Mouse (Mus musculus): Measurements from ENCODE around the gene Tdrd3. TPM values are rescaled to one million over a fixed set of nuclear protein-coding genes. Genes with fewer than 3 reads are reported as not detected.

The Tdrd3 gene
- polyA plus RNA-seq (2016; fragmentation: Nextera tagmentation; extraction: Ambion mirVana) = 41.5 and 46.5 TPM in 2 replicates

DNA sequence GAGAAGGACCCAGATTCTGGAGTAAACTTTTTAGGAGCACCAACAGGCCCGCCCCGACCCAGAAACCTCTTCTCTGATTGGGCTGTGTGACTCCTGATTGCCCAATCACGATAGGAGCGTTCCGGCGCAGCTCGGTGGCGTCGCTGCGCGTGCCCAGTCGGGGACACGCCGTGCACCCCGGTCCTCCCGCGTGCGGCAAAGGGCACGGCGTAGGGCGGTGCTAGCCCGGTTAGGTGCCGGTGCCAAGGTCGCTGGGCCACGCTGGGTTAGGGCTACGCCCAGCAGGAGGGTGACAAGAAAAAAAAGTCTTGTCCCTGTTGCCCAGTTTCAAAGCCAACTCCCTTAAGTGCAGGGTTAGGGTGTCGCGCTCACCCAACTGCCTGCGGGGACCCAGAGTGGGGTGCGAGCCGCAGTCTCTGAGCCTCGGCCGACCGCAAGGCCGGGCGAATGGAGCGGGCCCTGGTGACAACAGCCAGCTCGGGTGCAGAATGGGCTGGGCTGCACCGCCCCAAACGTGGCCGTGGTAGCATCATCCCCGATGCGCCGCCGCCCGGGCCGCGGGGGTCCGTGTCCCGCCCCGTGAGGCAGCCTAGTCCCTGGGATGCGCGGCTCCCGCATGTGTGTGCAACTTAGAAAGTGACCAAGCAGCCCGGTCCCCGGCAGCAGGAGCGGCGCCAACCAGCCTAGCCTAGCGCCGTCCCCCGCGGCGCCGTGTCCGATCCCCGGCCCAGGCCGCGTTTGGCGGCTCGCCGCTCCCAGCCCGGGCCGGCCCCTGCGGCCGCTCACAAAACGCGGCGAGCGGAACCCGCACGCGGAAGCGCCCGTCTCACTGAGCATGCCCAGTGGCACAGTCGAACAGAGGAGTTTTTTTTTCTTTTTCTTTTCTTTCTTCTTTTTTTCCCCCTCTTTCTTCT is at the start of gene Tdrd3:
Gene Tdrd3, plus strand, starts transcription at position 832 of the 914 bp plus-strand sequence.
- no peaks in the 10 kb centered on the region for H3K36me3 ChIP-seq
- peak within 1 kb of the TSS; percentile 73 for H3K4me2 ChIP-seq
- ATAC-seq (ENCODE audit: insufficient number of reproducible peaks, insufficient read depth, low FRiP score, low TSS enrichment, low read depth) = peak; percentile 96
- peak within 1 kb of the TSS; percentile 100 for H3K27ac ChIP-seq
- peaks cover 17% of the 10 kb centered on the region for H3K4me1 ChIP-seq (replicated peaks)
- peak within 1 kb of the TSS; percentile 80 for H3K4me3 ChIP-seq (replicated peaks)
- H3K27me3 ChIP-seq = no peaks in the 10 kb centered on the region
- no peaks in the 10 kb centered on the region for H3K9me3 ChIP-seq
- peak within 1 kb of the TSS; percentile 97 for H3K9ac ChIP-seq (replicated peaks)
- under 1% methylated on average over 76 of the region's 85 CpGs for WGBS

DNA sequence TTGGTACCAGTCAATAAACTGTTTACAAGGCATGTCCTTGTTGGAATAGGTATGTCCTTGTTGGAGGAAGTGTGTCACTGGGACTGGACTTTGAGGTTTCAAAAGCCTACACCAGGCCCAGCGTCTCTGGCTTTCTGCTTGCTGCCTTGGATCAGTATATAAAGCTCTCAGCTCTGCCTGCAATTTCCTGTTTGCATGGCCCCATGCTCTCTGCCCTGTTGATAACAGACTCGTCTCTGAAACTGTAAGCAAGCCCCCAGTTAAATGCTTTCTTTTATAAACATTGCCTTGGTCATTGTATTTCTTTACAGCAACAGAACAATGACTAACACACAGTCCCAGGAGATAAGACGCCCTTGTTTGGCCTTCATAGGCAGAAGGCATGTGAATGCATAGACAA is 49.3 kb upstream of the Tdrd3 start:
- 61% methylated on average over 3 of the region's 3 CpGs for WGBS
- ATAC-seq (ENCODE audit: insufficient number of reproducible peaks, insufficient read depth, low FRiP score, low TSS enrichment, low read depth) = no peak
- no peaks in the 10 kb centered on the region for H3K27me3 ChIP-seq
- no peak overlapping the region for H3K27ac ChIP-seq
- H3K36me3 ChIP-seq = no peaks in the 10 kb centered on the region
- H3K4me3 ChIP-seq (replicated peaks) = no peak overlapping the region
- no peak overlapping the region for H3K9ac ChIP-seq (replicated peaks)
- H3K4me1 ChIP-seq (replicated peaks) = no peaks in the 10 kb centered on the region
- no peaks in the 10 kb centered on the region for H3K9me3 ChIP-seq
- H3K4me2 ChIP-seq = no peak overlapping the region

DNA sequence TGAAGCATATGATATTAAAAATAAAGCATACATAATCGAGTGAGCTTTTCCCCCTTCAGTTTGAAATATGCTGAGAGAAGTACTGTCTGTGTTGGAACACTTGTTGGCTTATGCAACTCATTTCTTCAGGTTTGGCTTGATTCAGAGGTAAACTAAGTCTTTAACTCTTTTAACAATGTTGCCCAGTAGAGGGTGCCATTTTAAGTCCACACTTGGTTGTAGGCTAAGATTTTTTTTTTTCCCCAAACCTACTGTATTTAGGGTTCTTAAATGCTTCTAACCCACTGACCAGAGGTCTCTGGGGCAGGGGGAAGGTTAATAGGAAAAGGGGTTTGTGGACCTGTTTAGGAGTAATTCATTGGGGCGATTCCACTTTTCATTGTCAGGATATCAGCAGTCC is 33.4 kb upstream of the Tdrd3 start:
- no peak for ATAC-seq (ENCODE audit: insufficient number of reproducible peaks, insufficient read depth, low FRiP score, low TSS enrichment, low read depth)
- Histone ChIP-seq H3K4me3 (replicated peaks) (no peak overlapping the region), H3K4me2 (no peak overlapping the region), H3K36me3 (no peaks in the 10 kb centered on the region), H3K27ac (no peak overlapping the region), H3K27me3 (no peaks in the 10 kb centered on the region), H3K9ac (replicated peaks) (no peak overlapping the region), H3K4me1 (replicated peaks) (no peaks in the 10 kb centered on the region), H3K9me3 (no peaks in the 10 kb centered on the region)
- 74% methylated on average over 2 of the region's 2 CpGs for WGBS

DNA sequence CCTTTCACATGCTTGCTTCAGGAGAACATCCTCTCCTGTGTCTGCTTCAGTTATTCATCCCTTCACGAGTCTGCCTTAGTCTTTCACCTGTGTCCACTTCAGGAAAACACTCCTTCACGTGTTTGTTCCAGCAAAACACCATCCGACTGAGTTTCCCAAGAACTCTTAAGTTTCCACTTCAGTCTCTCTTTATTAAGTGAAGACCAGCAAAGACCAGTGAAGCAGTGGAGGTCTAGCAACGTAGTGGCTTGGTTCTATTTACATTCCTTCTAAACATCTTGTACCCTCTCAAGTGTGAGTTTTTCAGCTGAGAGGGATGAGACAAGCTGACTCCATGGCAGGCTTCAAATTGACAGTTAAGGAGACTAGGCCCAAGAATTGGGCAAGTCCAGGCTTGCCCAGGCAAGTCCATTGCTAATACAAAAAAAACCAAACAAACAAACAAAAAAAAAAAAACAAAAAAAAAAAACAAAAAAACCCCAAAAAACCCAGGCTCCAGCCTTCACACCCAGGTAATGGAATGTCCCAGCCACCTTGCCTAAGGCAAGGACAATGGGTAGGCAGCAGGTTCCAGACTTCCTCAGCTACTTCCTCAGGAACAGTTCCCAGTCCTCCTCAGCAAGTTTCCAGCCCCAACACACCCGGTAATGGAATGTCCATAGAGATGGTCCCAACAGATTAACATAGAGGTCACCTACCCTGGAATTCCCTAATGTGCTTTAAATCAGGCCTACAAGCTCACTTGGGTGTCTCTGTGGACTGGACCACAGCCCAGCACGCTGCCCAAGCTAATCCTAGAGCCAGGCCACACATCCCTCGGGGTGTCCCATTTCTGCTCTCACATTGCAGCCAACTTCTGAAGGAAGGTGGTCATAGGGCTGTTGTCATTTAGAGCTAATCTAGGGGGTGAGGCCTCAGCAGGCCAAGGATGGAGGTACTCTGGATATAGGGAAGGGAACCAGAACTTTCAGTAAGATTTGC is 31.9 kb upstream of the Tdrd3 start:
- Histone ChIP-seq H3K9ac (replicated peaks) (no peak overlapping the region), H3K4me1 (replicated peaks) (no peaks in the 10 kb centered on the region), H3K4me3 (replicated peaks) (no peak overlapping the region), H3K36me3 (no peaks in the 10 kb centered on the region), H3K9me3 (no peaks in the 10 kb centered on the region), H3K4me2 (no peak overlapping the region), H3K27me3 (no peaks in the 10 kb centered on the region), H3K27ac (no peak overlapping the region)
- ATAC-seq (ENCODE audit: insufficient number of reproducible peaks, insufficient read depth, low FRiP score, low TSS enrichment, low read depth) = no peak
- WGBS = 85% methylated on average over 7 of the region's 7 CpGs

DNA sequence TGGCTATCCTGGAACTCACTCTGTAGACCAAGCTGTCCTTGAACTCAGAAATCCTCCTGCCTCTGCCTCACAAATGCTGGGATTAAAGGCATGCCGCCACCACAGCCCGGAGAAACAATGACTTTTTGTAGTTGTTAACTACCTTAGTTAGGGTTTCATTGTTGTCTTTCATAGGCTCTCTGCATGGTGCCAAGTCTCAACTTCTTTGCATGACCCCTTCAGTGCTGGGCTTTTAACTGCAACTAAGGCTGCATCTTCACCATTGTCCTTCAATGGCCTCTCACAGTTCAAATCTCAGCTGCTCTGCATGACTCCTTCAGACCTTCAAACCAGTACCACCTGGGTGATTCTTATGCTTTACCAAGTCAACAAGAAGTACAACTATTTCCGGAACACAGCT is 23.3 kb upstream of the Tdrd3 start:
- 82% methylated on average over 3 of the region's 3 CpGs for WGBS
- Histone ChIP-seq H3K4me1 (replicated peaks) (no peaks in the 10 kb centered on the region), H3K9ac (replicated peaks) (no peak overlapping the region), H3K36me3 (no peaks in the 10 kb centered on the region), H3K27ac (no peak overlapping the region), H3K4me3 (replicated peaks) (no peak overlapping the region), H3K9me3 (no peaks in the 10 kb centered on the region), H3K27me3 (no peaks in the 10 kb centered on the region), H3K4me2 (no peak overlapping the region)
- ATAC-seq (ENCODE audit: insufficient number of reproducible peaks, insufficient read depth, low FRiP score, low TSS enrichment, low read depth) = no peak

DNA sequence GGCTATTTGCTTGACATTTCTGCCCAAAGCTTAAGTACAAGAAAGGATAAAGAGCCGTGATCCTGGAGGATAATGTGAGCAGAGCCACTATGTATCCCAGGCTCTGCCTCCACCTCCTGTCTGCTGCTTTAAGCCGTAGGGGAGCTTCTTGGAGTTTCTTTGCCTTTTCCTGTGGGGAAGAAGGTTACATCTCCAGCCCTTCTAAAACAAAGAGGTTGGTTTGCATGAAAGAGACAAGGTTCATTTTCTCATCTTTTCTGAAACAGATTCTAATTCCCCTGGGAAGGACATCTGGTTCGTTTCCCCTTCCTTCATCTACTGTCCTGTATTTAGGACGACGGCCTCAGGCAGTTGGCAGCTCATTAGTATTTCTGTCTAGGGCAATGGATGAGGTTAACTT is 19.8 kb upstream of the Tdrd3 start:
- 37% methylated on average over 5 of the region's 5 CpGs for WGBS
- no peak overlapping the region for H3K9ac ChIP-seq (replicated peaks)
- no peaks in the 10 kb centered on the region for H3K27me3 ChIP-seq
- H3K4me2 ChIP-seq = no peak overlapping the region
- H3K4me1 ChIP-seq (replicated peaks) = no peaks in the 10 kb centered on the region
- ATAC-seq (ENCODE audit: insufficient number of reproducible peaks, insufficient read depth, low FRiP score, low TSS enrichment, low read depth) = no peak
- no peak overlapping the region for H3K27ac ChIP-seq
- no peaks in the 10 kb centered on the region for H3K9me3 ChIP-seq
- H3K36me3 ChIP-seq = no peaks in the 10 kb centered on the region
- no peak overlapping the region for H3K4me3 ChIP-seq (replicated peaks)

DNA sequence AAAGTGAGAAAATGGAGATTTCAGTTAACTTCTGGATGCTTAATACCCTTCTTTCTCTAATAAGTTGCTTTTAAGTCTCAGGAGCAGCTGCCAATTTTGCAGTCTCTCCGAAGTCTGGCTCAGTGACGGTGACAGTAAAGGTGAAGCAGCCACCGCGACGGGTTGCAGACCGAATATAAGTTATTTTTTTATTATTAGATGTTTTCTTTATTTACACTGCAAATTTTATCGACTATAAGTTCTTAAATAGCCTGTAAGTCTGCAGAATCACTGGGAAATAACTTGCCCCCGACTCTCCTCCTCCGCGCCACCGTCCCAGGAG is 992 bp upstream of the Tdrd3 start:
- Histone ChIP-seq H3K4me3 (replicated peaks) (peak overlapping the region; percentile 80), H3K9ac (replicated peaks) (peak overlapping the region; percentile 97; the same call in 1 of the 2 replicates), H3K9me3 (no peaks in the 10 kb centered on the region), H3K4me1 (replicated peaks) (peaks cover 13% of the 10 kb centered on the region; the same call in 1 of the 2 replicates), H3K36me3 (no peaks in the 10 kb centered on the region), H3K27me3 (no peaks in the 10 kb centered on the region), H3K27ac (0 out of 2 replicates have a peak overlapping the region, but pooled peaks have one; percentile 23), H3K4me2 (peak overlapping the region; percentile 73)
- WGBS = 2% methylated on average over 11 of the region's 11 CpGs
- ATAC-seq (ENCODE audit: insufficient number of reproducible peaks, insufficient read depth, low FRiP score, low TSS enrichment, low read depth) = no peak

DNA sequence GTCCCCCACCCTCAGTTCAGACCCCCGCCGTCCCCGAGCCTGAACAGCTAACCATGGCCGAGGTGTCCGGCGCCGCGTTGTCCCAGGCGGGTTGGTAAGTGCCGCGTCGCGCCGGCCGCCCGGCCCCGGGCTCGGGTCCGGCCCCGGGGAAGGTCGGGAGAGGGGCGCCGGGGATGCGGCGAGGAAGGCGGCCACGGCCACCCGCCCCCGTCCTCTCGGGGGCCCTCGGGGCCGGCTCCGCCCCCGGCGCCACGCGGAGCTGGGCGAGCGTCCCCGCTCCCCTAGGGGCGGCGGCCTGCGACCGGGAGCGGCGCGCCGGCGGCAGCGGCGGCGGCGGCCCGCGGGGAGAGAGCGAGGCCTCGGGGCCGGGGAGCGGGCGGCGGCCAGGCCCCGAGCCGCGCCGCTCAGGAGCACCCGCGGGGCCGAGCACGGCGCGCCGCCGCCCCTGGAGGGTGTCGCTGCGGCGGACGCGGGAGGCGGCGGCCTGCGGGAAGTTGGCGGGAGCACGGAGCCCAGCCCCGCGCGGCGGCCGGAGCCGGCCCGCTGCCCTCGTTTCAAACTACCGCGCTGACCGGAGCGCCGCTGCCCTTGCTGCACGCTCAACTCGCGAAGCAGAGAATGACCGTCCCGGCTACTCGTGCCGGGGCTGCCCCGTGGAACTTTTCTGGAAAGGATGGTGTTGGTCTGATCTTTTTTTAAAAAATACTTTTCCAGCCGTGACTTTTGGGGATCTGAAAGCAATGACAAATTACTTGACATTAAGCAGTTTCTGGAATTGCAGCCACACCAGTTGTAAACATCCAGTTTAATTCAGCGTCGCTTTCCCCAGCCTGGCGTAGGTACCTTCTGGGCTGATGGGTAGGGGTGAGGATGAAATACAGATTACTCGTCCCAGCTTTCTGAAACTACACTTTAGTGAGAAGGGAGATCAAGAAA is 584 bp downstream of the Tdrd3 start:
- H3K4me3 ChIP-seq (replicated peaks) = peak overlapping the region; percentile 80
- H3K27ac ChIP-seq = peak overlapping the region; percentile 100
- WGBS = under 1% methylated on average over 81 of the region's 109 CpGs
- no peaks in the 10 kb centered on the region for H3K27me3 ChIP-seq
- H3K4me2 ChIP-seq = peak overlapping the region; percentile 73
- peak; percentile 73 for ATAC-seq (ENCODE audit: insufficient number of reproducible peaks, insufficient read depth, low FRiP score, low TSS enrichment, low read depth)
- H3K9me3 ChIP-seq = no peaks in the 10 kb centered on the region
- H3K36me3 ChIP-seq = no peaks in the 10 kb centered on the region
- H3K4me1 ChIP-seq (replicated peaks) = peaks cover 25% of the 10 kb centered on the region
- peak overlapping the region; percentile 97 for H3K9ac ChIP-seq (replicated peaks)

DNA sequence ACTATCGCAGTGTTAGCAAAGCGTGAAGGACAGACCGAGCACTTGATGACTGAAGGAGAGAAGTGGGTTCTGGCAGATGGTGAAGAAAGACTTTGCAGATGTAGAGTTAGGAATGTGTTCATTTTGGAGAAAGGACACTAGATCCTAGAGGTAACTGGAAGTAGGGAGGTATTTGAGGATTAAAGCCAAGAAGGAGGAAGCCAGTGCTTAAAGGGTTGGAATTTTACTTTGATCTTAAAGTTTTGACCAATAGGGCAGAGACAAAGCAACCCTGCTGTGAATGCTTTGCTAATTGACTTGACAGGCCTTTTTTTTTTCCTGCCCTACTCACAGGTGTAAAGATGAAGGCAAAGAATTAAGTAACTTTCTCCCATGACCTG is 1.2 kb downstream of the Tdrd3 start:
- ATAC-seq (ENCODE audit: insufficient number of reproducible peaks, insufficient read depth, low FRiP score, low TSS enrichment, low read depth) = no peak
- Histone ChIP-seq H3K9me3 (no peaks in the 10 kb centered on the region), H3K4me3 (replicated peaks) (peak overlapping the region; percentile 80), H3K9ac (replicated peaks) (peak overlapping the region; percentile 97), H3K27ac (peak overlapping the region; percentile 100), H3K4me1 (replicated peaks) (peaks cover 31% of the 10 kb centered on the region), H3K36me3 (no peaks in the 10 kb centered on the region), H3K27me3 (no peaks in the 10 kb centered on the region), H3K4me2 (peak overlapping the region; percentile 73)
- WGBS = under 1% methylated on average over 3 of the region's 3 CpGs

DNA sequence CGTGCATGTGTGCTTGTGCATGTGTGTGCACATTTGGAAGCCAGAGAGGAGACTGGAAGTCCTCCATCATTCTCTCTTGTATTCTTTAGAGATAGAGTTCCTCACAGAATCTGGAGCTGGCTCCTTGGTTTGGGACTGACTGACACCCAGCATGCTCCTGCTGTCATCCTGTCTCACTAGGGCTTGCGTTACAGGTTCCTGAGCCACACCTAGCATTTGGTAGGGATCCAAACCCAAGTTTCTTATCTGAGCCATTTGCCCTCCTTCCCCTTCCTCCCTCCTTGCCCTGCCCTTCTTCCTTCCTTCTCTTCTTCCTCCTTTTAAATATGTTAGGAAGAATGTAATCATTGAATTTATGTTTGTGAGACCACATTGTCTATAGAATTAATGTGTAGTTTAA is 3.3 kb downstream of the Tdrd3 start:
- no peaks in the 10 kb centered on the region for H3K9me3 ChIP-seq
- no peaks in the 10 kb centered on the region for H3K36me3 ChIP-seq
- WGBS = 90% methylated on average over 2 of the region's 2 CpGs
- ATAC-seq (ENCODE audit: insufficient number of reproducible peaks, insufficient read depth, low FRiP score, low TSS enrichment, low read depth) = no peak
- H3K9ac ChIP-seq (replicated peaks) = no peak overlapping the region
- no peak overlapping the region for H3K27ac ChIP-seq
- H3K4me3 ChIP-seq (replicated peaks) = no peak overlapping the region
- no peaks in the 10 kb centered on the region for H3K27me3 ChIP-seq
- H3K4me1 ChIP-seq (replicated peaks) = peaks cover 47% of the 10 kb centered on the region
- H3K4me2 ChIP-seq = no peak overlapping the region

Data from limb, embryonic 12.5 days (tissue).